ENCODE assay signal across 15 mouse cellular contexts in genomic region chr1:83505386-83505785, GRCm38 (mm10).
DNase-seq lines count a peak whose midpoint lies in the region; ATAC-seq lines count a peak whose summit lies in the region.
"Had no signal": no experiment of that assay in that cellular context is flagged by ENCODE, and none has a peak within 500 bp of the region (broad histone marks: within the 10 kb centered on the region; RNA-seq: fewer than 3 reads in every experiment).

No protein-coding gene starts in this region.

- no peaks in the 10 kb centered on the region for H3K4me1 ChIP-seq in forebrain, embryonic 13.5 days
- H3K4me1 ChIP-seq in forebrain, embryonic 10.5 days = no peaks in the 10 kb centered on the region
- no peaks in the 10 kb centered on the region for H3K4me1 ChIP-seq in hindbrain, embryonic 16.5 days (ENCODE audit: control insufficient read depth, insufficient read depth, low read depth, low read length)
- no peaks in the 10 kb centered on the region for H3K4me1 ChIP-seq in hindbrain, embryonic 10.5 days (replicated peaks)
- H3K4me1 ChIP-seq: kidney, embryonic 15.5 days; neural tube, embryonic 15.5 days had no signal

- 0 out of 2 replicates have a peak, but pooled peaks have one; percentile 50 for ATAC-seq in forebrain, embryonic 13.5 days
- peak; percentile 79; the same call in 1 of the 2 replicates for ATAC-seq in hindbrain, embryonic 16.5 days

- H3K4me3 ChIP-seq in forebrain, embryonic 13.5 days = no peak overlapping the region
- no peak overlapping the region for H3K4me3 ChIP-seq in forebrain, embryonic 10.5 days
- no peak overlapping the region for H3K4me3 ChIP-seq in hindbrain, embryonic 16.5 days (ENCODE audit: low read length)
- H3K4me3 ChIP-seq in hindbrain, embryonic 10.5 days = no peak overlapping the region
- H3K4me3 ChIP-seq: kidney, embryonic 15.5 days; neural tube, embryonic 15.5 days had no signal

- no peak for DNase-seq in forebrain, embryonic 10.5 days (ENCODE audit: extremely low spot score, low spot score)
- no peak for DNase-seq in hindbrain, embryonic 10.5 days (ENCODE audit: low spot score)
- DNase-seq in cerebellum, adult 9-10 months = peak; percentile 97
- DNase-seq in left cerebral cortex, postnatal 25 days (ENCODE audit: low spot score in 2 of 2) = peak; percentile 29 to 82
- DNase-seq in spleen, adult 18-20 months = no peak
- DNase-seq in adrenal gland, adult 8-10 months = no peak
- DNase-seq: adrenal gland, postnatal 36 days; gastrocnemius, postnatal 10 days; midbrain, embryonic 14.5 days; thymus, adult 18-20 months had no signal

- 64% methylated on average over 2 of the region's 2 CpGs for WGBS in forebrain, embryonic 13.5 days
- 83% methylated on average over 2 of the region's 2 CpGs for WGBS in forebrain, embryonic 10.5 days
- 69% methylated on average over 2 of the region's 2 CpGs for WGBS in hindbrain, embryonic 16.5 days
- WGBS in hindbrain, embryonic 10.5 days = 83% methylated on average over 2 of the region's 2 CpGs

- H3K9ac ChIP-seq in forebrain, embryonic 13.5 days = no peak overlapping the region
- no peak overlapping the region for H3K9ac ChIP-seq in hindbrain, embryonic 16.5 days (ENCODE audit: low read depth, low read length)
- H3K9ac ChIP-seq: kidney, embryonic 15.5 days; neural tube, embryonic 15.5 days had no signal

- no peak overlapping the region for H3K27ac ChIP-seq in forebrain, embryonic 13.5 days
- H3K27ac ChIP-seq in forebrain, embryonic 10.5 days = no peak overlapping the region
- H3K27ac ChIP-seq in hindbrain, embryonic 16.5 days (ENCODE audit: low read depth, low read length) = no peak overlapping the region
- no peak overlapping the region for H3K27ac ChIP-seq in hindbrain, embryonic 10.5 days
- H3K27ac ChIP-seq: kidney, embryonic 15.5 days; neural tube, embryonic 15.5 days had no signal

- intact Hi-C loops in left cerebral cortex, postnatal 25 days (cut with DNase I) = loop anchor here (1.0 to 5.0 kb wide), 4 partner anchors 22 to 98 kb away; partner anchors contain the start of gene Sphkap

- no peaks in the 10 kb centered on the region for H3K36me3 ChIP-seq in forebrain, embryonic 13.5 days (ENCODE audit: poor library complexity, severe bottlenecking)
- no peaks in the 10 kb centered on the region for H3K36me3 ChIP-seq in forebrain, embryonic 10.5 days (replicated peaks)
- H3K36me3 ChIP-seq in hindbrain, embryonic 16.5 days (ENCODE audit: control insufficient read depth, insufficient read depth, low read length) = no peaks in the 10 kb centered on the region
- no peaks in the 10 kb centered on the region for H3K36me3 ChIP-seq in hindbrain, embryonic 10.5 days
- H3K36me3 ChIP-seq: kidney, embryonic 15.5 days; neural tube, embryonic 15.5 days had no signal

- H3K27me3 ChIP-seq in forebrain, embryonic 13.5 days = no peaks in the 10 kb centered on the region
- no peaks in the 10 kb centered on the region for H3K27me3 ChIP-seq in forebrain, embryonic 10.5 days (ENCODE audit: poor library complexity, severe bottlenecking)
- no peaks in the 10 kb centered on the region for H3K27me3 ChIP-seq in hindbrain, embryonic 16.5 days (replicated peaks; ENCODE audit: control insufficient read depth, insufficient read depth, low read length)
- no peaks in the 10 kb centered on the region for H3K27me3 ChIP-seq in hindbrain, embryonic 10.5 days (ENCODE audit: insufficient read depth, poor library complexity, severe bottlenecking)
- H3K27me3 ChIP-seq: kidney, embryonic 15.5 days; neural tube, embryonic 15.5 days had no signal

- no peak overlapping the region for H3K4me2 ChIP-seq in forebrain, embryonic 13.5 days
- no peak overlapping the region for H3K4me2 ChIP-seq in hindbrain, embryonic 16.5 days (ENCODE audit: low read length)
- H3K4me2 ChIP-seq: kidney, embryonic 15.5 days; liver, embryonic 11.5 days; neural tube, embryonic 15.5 days had no signal

- H3K9me3 ChIP-seq in forebrain, embryonic 13.5 days (replicated peaks) = no peaks in the 10 kb centered on the region
- H3K9me3 ChIP-seq in forebrain, embryonic 10.5 days = no peaks in the 10 kb centered on the region
- no peaks in the 10 kb centered on the region for H3K9me3 ChIP-seq in hindbrain, embryonic 16.5 days (ENCODE audit: control insufficient read depth, low read length)
- no peaks in the 10 kb centered on the region for H3K9me3 ChIP-seq in hindbrain, embryonic 10.5 days
- H3K9me3 ChIP-seq: kidney, embryonic 15.5 days; neural tube, embryonic 15.5 days had no signal

Comparison
In these comparisons a context has a peak if more than half of its experiments do, and no peak if none do; other contexts are left out.
1. DNase-seq: peak in cerebellum, adult 9-10 months (single experiment) and left cerebral cortex, postnatal 25 days (2 of 2); none in forebrain, embryonic 10.5 days (single experiment), hindbrain, embryonic 10.5 days (single experiment), spleen, adult 18-20 months (0 of 2) and adrenal gland, adult 8-10 months (single experiment).